Mouse (Mus musculus): ENCODE data around the gene Leprot. TPM values are rescaled to one million over a fixed set of nuclear protein-coding genes. Genes with fewer than 3 reads are reported as not detected.

Leprot gene
- polyA plus RNA-seq, 1 experiment from 2014 or later: 74.2 TPM

DNA sequence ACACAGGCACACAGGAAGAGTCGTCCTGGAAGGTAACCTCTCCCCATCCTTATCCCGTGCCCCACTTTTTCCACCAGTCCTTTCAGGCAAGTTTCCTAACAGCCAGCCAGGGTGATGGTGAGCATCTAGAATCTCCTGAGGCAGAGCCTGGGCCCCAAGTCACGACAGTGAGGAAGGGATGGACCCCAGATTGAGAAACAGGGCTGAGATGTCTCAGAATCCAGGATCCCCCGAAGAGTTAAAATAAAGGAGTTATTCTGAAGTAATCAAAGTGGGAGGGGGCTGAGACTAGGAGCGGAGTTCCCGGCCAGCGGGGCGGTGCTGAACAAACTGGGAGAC is 692 bp upstream of the Leprot start:
- no peaks in the 10 kb centered on the region for H3K27me3 ChIP-seq
- H3K9ac ChIP-seq: peak overlapping the region; percentile 60
- H3K4me2 ChIP-seq: peak overlapping the region; percentile 61
- WGBS: under 1% methylated on average over 8 of the region's 8 CpGs
- no peaks in the 10 kb centered on the region for H3K36me3 ChIP-seq (ENCODE audit: poor library complexity, severe bottlenecking)
- H3K27ac ChIP-seq: no peak overlapping the region
- peak overlapping the region; percentile 57 for H3K4me3 ChIP-seq
- H3K4me1 ChIP-seq: peaks cover 18% of the 10 kb centered on the region
- no peak for ATAC-seq
- no peaks in the 10 kb centered on the region for H3K9me3 ChIP-seq (replicated peaks)

DNA sequence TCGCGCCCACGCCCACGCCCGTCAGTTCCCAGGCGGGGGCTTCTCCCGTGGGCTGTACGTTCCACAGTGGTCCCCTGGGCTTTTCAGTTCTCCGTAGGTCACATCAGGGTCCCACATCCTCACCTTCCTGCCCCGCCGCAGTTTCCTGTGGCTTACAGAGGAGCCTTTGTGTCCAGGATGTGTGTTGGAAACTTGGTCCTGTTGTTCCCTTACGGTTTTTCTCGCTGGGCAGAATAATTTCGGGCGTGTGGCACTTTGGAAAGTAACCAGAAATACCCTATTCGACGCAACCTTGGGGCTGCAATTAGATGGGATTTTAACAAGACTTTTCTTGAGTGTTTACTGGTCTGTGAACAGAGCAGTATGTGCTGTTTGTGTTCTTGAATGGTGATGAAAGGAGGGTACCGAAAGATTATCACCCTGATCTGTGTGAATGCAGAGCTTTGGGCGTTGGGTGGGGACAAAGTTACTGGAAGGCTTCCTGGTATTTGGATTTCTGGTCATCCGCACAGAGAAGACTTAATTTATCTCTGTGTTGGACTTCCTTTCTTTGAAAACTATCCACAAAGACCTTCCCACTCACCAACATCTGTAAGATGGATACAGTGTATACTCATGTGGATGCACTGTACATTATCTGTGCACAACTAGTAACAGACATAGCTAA is 591 bp downstream of the Leprot start:
- Histone ChIP-seq H3K27me3 (no peaks in the 10 kb centered on the region), H3K4me2 (peak overlapping the region; percentile 67), H3K4me3 (peak overlapping the region; percentile 57), H3K36me3 (ENCODE audit: poor library complexity, severe bottlenecking) (no peaks in the 10 kb centered on the region), H3K27ac (peak overlapping the region; percentile 79), H3K9ac (peak overlapping the region; percentile 80), H3K9me3 (replicated peaks) (no peaks in the 10 kb centered on the region), H3K4me1 (peaks cover 18% of the 10 kb centered on the region)
- no peak for ATAC-seq
- WGBS: 1% methylated on average over 20 of the region's 20 CpGs

GRCm38 (mm10) chr4:101648745-101649144 is 1.2 kb downstream of the Leprot start:
- Histone ChIP-seq H3K4me1 (peaks cover 18% of the 10 kb centered on the region), H3K27ac (no peak overlapping the region), H3K36me3 (ENCODE audit: poor library complexity, severe bottlenecking) (0 out of 2 replicates have a peak, but pooled peaks cover 3% of the 10 kb centered on the region), H3K4me3 (peak overlapping the region; percentile 57), H3K9me3 (replicated peaks) (no peaks in the 10 kb centered on the region), H3K4me2 (peak overlapping the region; percentile 67), H3K9ac (no peak overlapping the region), H3K27me3 (no peaks in the 10 kb centered on the region)
- no peak for ATAC-seq
- WGBS: 90% methylated on average over 1 of the region's 1 CpGs

DNA sequence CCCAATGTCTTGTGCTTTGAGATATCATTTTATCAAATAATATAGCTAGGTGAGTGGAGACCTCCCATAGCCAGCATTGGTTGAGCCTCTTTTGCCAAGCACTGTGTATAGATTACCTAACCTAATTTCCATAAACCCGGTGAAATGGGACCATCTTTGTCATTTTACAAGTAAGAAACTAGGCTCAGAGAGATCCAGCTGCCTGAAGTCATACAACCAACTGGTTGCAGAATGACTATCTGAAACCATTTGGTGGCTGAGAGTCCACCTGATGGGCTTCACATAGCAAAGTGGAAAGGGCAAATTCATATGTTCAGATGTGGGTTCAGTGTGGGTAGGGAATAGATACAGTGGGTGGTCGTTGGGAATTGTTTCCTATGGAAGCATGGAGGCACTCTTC is 3.4 kb downstream of the Leprot start:
- Histone ChIP-seq H3K27me3 (no peaks in the 10 kb centered on the region), H3K36me3 (ENCODE audit: poor library complexity, severe bottlenecking) (peaks cover 3% of the 10 kb centered on the region; the same call in 1 of the 2 replicates), H3K27ac (no peak overlapping the region), H3K4me1 (peaks cover 18% of the 10 kb centered on the region), H3K4me3 (no peak overlapping the region), H3K9me3 (replicated peaks) (no peaks in the 10 kb centered on the region), H3K9ac (no peak overlapping the region), H3K4me2 (no peak overlapping the region)
- WGBS: 75% methylated on average over 2 of the region's 2 CpGs
- ATAC-seq: no peak

GRCm38 (mm10) chr4:101654256-101654655 is 6.7 kb downstream of the Leprot start:
- no peak overlapping the region for H3K4me2 ChIP-seq
- WGBS: 91% methylated on average over 6 of the region's 6 CpGs
- H3K9me3 ChIP-seq (replicated peaks): no peaks in the 10 kb centered on the region
- no peaks in the 10 kb centered on the region for H3K27me3 ChIP-seq
- no peak overlapping the region for H3K9ac ChIP-seq
- peaks cover 16% of the 10 kb centered on the region for H3K36me3 ChIP-seq (ENCODE audit: poor library complexity, severe bottlenecking)
- no peak for ATAC-seq
- H3K4me1 ChIP-seq: peaks cover under 1% of the 10 kb centered on the region
- H3K4me3 ChIP-seq: no peak overlapping the region
- H3K27ac ChIP-seq: no peak overlapping the region

- H3K27ac ChIP-seq: no peak overlapping the region
- no peaks in the 10 kb centered on the region for H3K9me3 ChIP-seq (replicated peaks)
- H3K27me3 ChIP-seq: no peaks in the 10 kb centered on the region
- H3K4me3 ChIP-seq: no peak overlapping the region
- H3K4me2 ChIP-seq: no peak overlapping the region
- no peaks in the 10 kb centered on the region for H3K4me1 ChIP-seq
- H3K36me3 ChIP-seq (ENCODE audit: poor library complexity, severe bottlenecking): peaks cover 22% of the 10 kb centered on the region
- no peak for ATAC-seq
- WGBS: 82% methylated on average over 4 of the region's 4 CpGs
- 0 out of 2 replicates have a peak overlapping the region, but pooled peaks have one; percentile 16 for H3K9ac ChIP-seq
Measured at GRCm38 (mm10) chr4:101654788-101655414, 7.4 kb downstream of the Leprot start.

DNA sequence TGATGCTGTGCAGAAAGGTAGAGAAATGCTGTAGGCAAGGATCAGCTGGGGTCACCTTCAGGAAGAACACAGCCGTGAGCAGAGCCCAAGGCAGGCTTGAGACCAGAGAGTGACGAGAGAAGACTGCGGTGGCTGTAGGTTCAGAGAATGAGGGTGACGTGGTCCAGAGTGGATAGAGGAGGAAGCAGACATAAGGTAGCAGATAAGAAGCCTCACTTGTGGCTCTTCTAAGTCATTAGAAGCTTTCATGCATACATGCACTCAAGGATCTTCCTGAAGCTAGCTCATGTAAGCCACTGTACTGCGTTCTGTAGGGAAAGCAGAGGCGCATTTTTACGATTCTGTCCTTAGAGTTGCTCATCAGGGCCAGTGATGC is 7.9 kb downstream of the Leprot start:
- no peaks in the 10 kb centered on the region for H3K4me1 ChIP-seq
- no peak overlapping the region for H3K4me2 ChIP-seq
- H3K9ac ChIP-seq: no peak overlapping the region
- H3K9me3 ChIP-seq (replicated peaks): no peaks in the 10 kb centered on the region
- peaks cover 25% of the 10 kb centered on the region for H3K36me3 ChIP-seq (ENCODE audit: poor library complexity, severe bottlenecking)
- H3K4me3 ChIP-seq: no peak overlapping the region
- ATAC-seq: no peak
- H3K27me3 ChIP-seq: no peaks in the 10 kb centered on the region
- WGBS: 90% methylated on average over 7 of the region's 7 CpGs
- no peak overlapping the region for H3K27ac ChIP-seq

- Histone ChIP-seq H3K4me3 (no peak overlapping the region), H3K4me2 (no peak overlapping the region), H3K27me3 (no peaks in the 10 kb centered on the region), H3K27ac (no peak overlapping the region), H3K36me3 (ENCODE audit: poor library complexity, severe bottlenecking) (peaks cover 32% of the 10 kb centered on the region), H3K9ac (no peak overlapping the region), H3K9me3 (replicated peaks) (no peaks in the 10 kb centered on the region), H3K4me1 (no peaks in the 10 kb centered on the region)
- 90% methylated on average over 15 of the region's 15 CpGs for WGBS
- no peak for ATAC-seq
Measured at GRCm38 (mm10) chr4:101656056-101656455, 8.5 kb downstream of the Leprot start.

GRCm38 (mm10) chr4:101656956-101657570 is 9.5 kb downstream of the Leprot start:
- no peak overlapping the region for H3K4me2 ChIP-seq
- no peaks in the 10 kb centered on the region for H3K4me1 ChIP-seq
- H3K27ac ChIP-seq: no peak overlapping the region
- H3K9ac ChIP-seq: no peak overlapping the region
- H3K36me3 ChIP-seq (ENCODE audit: poor library complexity, severe bottlenecking): peaks cover 42% of the 10 kb centered on the region
- H3K27me3 ChIP-seq: no peaks in the 10 kb centered on the region
- H3K4me3 ChIP-seq: no peak overlapping the region
- H3K9me3 ChIP-seq (replicated peaks): no peaks in the 10 kb centered on the region
- peak; percentile 53; the same call in 1 of the 2 replicates for ATAC-seq
- 67% methylated on average over 6 of the region's 6 CpGs for WGBS

GRCm38 (mm10) chr4:101664160-101664750 is 16.7 kb downstream of the Leprot start:
- no peaks in the 10 kb centered on the region for H3K27me3 ChIP-seq
- H3K9ac ChIP-seq: no peak overlapping the region
- H3K4me2 ChIP-seq: no peak overlapping the region
- peaks cover 38% of the 10 kb centered on the region for H3K36me3 ChIP-seq (ENCODE audit: poor library complexity, severe bottlenecking)
- H3K4me3 ChIP-seq: no peak overlapping the region
- H3K4me1 ChIP-seq: peaks cover 4% of the 10 kb centered on the region
- H3K27ac ChIP-seq: no peak overlapping the region
- WGBS: 70% methylated on average over 9 of the region's 9 CpGs
- no peaks in the 10 kb centered on the region for H3K9me3 ChIP-seq (replicated peaks)
- ATAC-seq: no peak; the same call in 1 of the 2 replicates

DNA sequence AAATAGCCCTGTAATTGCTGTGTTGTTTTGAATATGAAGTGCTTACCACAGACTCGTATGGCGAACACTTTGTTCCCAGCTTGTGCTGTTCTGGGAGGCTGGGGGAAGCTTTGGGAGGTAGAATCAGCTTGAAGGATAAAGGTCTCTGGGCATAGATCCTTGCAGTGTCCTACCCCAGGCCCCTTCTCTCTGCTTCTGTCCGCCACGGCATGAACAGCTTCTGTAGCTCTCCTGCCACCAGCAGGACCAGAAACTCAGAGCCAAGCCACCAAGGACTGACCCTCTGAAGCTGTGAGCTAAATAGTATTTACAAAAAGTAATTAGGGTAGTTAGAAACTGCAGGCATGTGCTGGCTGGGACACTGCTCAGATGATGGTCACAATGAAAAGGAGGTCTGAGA is 17.2 kb downstream of the Leprot start:
- Histone ChIP-seq H3K4me3 (no peak overlapping the region), H3K9ac (no peak overlapping the region), H3K4me2 (no peak overlapping the region), H3K27me3 (no peaks in the 10 kb centered on the region), H3K27ac (no peak overlapping the region), H3K4me1 (peaks cover 5% of the 10 kb centered on the region), H3K36me3 (ENCODE audit: poor library complexity, severe bottlenecking) (peaks cover 32% of the 10 kb centered on the region), H3K9me3 (replicated peaks) (no peaks in the 10 kb centered on the region)
- 96% methylated on average over 4 of the region's 4 CpGs for WGBS
- ATAC-seq: no peak

DNA sequence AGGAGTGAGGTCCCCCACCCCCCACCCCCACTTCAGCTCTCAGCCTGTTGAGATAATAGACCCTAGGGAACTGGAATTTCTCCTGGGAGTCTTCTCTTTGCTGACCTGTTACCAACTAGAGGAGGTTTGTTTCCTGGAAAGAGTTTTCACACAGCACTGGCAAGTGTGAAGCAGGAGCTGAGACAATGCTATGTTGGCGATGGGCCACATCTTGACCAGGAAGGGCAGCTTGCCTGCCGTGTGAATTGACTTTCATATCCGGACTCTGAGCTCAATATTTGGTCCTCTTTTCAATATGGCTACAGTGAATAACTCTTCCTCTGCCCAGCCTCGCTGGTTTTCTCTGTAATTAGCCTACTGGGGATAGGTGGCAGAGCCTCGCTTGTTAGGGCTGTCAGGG is 21.6 kb downstream of the Leprot start:
- Histone ChIP-seq H3K4me3 (no peak overlapping the region), H3K4me1 (peaks cover 5% of the 10 kb centered on the region), H3K27ac (no peak overlapping the region), H3K27me3 (no peaks in the 10 kb centered on the region), H3K9ac (no peak overlapping the region), H3K9me3 (replicated peaks) (no peaks in the 10 kb centered on the region), H3K36me3 (ENCODE audit: poor library complexity, severe bottlenecking) (no peaks in the 10 kb centered on the region), H3K4me2 (no peak overlapping the region)
- no peak for ATAC-seq
- WGBS: 39% methylated on average over 5 of the region's 5 CpGs

Measured in forebrain, embryonic 13.5 days (tissue).